Mouse (Mus musculus): ENCODE data around the gene Kif26a.

The Kif26a gene

DNA sequence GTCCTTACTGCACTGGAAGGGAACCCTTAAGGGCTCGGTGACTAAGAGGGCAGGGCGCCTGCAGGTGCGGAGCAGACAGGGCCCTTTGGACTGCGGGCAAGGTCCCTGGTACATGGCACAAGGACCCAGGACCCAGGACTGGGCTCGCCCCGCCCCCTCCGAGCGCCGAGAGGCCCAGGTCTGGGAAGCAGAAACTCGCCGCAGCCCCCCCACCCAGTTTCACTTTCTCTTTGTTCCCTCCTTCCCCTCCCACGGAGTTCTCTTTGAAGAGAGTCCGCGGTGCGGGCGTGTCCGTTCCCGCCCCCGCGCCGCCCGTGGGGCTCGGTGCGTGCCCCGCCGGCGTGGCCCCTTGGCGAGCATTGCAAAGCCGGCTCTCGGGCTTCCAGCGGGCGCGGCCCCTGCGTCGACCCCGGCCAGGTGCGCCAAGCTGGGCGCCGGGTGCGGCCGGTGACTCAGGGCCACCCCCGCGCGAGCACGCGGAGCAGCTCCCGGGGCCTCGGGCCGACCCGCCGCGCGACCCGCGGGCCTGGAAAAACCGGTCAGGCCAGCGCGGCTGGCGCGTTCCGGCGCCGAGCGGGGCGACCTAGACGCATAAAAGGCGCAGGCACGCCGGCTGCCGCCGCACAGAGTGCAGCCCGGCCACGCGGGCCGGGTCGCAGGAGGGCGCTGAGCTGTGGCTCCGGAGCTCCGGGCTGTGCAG lies 15.7 kb upstream of the Kif26a start:
- no peak for DNase-seq (ENCODE audit: low read depth)

DNA sequence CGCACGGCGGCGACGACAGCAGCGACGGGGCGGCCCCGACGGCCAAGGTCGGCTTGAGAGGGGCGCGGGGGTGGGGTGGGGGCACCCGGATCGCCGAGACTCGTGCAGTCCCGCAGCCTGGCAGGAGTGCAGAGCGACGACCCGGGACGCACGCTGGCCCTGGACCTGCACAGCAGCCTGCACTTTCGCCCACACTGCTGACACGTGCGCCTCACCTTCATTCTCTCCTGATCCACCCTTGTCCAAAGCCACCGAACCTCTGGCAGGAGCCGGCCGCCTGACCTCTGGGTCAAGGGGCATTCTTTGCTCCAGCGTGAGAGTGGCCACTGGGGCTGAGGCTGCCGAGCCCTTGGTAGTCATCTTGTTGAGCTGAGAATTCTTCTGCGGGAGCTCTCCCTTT lies 15.1 kb upstream of the Kif26a start:
- no peak for DNase-seq (ENCODE audit: low read depth)

DNA sequence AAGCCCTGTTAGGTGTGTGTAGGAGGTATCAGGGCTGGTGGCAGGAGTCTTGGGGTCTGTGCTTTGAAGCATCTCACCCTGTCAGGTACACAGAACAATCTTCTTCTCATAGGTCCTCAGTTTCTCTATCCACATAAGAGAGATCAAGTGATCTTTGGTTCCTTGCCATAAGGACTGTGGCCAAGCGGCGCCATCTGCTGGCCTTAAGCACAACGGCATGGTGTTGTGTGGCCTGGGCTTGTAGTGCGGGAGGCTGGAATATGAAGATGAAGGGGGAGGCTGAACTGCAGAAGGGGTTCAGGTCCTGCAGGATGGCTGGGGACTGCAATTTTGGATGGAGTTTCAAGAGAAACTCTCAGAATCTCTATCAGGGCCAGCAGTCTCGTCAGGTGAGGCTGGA lies 5.8 kb upstream of the Kif26a start:
- DNase-seq (ENCODE audit: low read depth) = no peak

DNA sequence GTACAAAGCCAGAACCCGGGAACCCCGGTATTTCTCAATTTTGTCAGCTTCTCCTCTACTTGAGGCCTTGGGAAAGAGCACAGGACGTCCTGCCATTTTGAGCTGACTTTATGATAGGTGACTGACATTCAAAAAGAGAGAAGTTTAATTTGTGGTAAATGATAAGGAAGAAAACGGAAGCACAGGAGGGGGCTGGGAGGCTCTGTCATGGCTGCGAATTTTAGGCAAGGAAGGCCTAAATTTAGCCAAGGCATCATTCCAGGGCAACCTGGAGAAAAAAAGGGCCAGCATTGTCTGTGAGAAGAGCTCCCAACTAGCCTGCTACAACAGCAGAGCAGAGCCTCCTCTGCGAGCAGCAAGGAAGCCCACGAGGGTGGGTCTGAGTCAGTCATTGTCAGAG lies 5.3 kb upstream of the Kif26a start:
- no peak for DNase-seq (ENCODE audit: low read depth)

DNA sequence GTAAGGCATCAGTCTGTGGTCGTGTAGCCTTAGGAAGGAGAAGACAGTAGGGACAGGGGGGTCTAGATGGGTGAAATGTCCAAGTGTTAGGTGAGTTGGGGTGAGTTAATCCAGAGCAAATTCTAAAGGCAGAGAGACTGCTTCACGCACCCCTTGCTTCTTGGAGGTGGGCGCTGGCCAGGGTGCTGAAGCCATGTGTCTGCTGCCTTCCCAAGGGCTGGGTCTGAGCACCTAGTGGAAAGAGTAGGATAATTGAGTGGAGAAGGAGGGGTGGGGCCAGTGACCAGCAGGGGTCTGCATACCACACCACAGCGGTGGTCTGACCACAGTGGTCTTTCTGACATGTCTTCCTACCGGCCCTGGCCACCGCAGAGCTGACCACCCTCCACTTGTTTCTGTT lies 4.7 kb upstream of the Kif26a start:
- DNase-seq (ENCODE audit: low read depth) = no peak

DNA sequence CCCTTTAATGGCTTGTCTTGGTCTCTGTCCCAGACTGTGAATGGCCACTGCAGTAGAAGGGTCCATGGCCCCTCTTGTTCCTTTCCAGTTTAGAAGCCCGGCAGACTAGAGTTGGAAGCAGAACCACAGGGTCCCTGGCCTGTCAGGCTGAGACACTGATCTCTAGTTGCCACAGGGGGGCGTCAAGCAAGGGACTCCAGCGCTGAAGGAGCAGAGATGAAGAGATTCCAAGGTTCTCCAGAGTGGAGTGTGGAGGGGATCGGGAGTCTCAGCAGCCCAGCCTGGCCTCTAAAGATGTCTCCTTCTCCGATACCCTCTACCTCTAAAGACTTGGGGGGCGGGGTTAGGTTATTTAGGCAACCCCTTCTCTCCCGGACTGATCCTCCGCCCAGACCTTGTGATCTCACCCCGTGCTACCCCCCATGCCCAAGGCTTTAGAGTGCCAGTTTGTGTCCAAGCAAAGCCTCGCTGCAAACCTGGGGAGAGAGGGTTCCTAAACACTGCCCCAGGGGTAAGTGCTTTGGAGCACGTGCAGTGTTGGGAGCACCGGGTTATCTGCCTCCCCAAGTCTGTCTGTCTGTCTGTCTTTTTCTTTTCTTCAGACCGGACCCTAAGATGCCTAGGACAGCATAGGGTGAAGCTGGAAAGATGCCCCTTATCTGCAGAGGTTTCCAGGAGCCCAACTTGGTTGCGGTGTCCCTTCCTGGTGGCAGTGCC lies 2.7 kb upstream of the Kif26a start:
- DNase-seq (ENCODE audit: low read depth) = no peak

DNA sequence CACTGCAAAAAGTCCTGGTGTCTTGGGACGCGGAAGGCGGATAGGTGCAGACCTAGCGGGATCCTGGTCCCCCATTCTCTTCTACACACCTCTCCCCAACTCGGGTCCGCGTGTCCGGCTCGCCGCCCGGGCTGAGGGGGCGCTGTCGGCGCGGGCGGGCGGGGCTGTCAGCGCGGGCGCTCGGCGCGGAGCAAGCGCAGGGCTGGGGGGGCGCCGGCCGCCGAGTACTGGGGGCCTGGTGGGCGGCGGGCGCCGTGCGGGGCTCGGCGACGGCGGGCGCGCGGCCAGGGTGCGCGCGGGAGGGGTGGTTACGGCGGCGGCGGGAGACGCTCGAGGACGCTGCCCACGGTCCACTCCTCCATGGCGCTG lies 2.2 kb upstream of the Kif26a start:
- no peak for DNase-seq (ENCODE audit: low read depth)

DNA sequence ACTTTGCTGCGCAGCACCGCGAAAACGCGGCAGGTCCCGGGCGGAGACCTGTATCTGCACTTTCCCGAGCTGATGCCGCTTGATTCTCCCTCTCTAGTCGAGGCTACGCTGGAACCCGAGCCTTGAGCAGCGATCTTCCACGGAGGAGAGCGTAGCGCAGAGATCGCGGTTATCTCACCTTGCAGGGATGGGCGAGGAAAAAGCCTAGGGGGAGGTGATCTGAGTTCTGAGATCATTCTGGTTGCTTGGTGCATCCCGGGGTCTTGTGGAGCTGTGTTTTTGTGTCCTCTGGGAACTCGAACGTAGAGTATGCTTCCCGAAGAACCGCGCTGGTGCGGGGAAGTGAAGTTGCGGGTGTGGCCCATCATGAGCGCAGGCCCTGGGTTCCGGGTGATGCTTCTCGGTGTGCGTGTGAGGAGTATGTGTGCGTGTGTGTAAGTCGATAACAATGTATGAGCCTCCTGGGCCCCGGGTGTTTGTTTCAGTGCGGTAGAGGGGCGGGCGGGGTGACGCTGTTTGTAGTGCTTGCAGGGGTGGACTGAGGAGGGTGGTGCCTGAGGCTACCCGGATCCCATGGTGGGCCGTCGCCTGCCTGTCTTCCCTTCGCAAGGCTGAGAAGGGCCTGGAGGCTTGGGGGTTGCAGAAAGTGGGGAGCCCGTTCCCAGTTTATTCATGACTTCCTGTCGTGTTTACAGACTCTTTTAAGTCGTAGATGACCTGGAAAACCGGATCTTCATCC lies 1.5 kb upstream of the Kif26a start:
- no peak for DNase-seq (ENCODE audit: low read depth)

DNA sequence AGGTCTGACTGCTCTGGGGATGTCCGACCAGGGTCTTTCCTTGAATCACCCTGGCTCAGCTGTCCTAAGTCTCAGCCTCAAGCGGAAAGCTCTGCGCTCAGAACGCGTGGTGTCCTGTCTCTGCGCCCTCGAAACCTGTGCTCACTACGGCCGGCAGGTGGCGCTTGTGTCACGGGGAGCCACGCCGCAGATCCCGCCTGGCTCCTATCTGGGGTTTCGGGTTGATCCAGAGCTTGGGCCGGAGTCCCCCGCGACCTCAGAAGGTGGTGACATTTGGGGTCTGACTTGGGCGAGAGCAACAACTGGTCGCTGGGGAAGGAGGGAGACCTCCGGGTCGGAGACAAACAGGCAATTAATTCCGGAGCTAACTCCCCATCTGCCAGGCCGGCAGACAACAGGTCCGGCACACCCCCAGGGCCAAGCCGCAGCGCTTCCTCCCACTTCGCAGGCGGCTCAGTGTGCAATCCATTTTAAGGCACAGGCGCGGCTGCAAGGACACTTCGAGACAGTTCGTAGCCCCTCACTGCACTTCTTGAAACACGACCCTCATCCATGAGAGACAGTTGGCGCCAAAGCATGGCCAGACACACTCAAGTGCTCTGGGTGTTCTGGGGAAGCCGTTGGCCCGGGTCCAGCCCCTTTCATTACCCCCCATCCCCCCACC lies 665 bp upstream of the Kif26a start:
- no peak for DNase-seq (ENCODE audit: low read depth)

DNA sequence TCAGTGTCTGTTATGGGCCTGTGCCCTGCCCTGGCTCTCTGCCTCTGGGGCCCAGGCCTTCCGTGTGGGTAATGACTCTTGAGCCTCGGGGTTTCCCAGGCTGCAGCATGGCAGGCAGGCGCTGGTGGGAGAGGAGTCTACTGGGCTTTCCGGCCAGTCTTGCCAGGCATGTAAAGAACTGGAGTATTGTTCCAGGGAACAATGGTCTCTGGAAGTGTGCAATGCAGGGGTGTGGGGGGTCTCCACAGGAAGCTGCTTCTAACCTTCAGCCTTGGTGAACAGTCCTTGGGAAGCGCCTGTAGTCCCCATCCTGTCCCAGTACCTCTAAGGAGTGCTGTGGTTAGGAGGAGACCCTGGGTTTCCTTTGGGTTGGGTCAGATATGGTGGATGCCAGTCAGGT lies 1.4 kb downstream of the Kif26a start:
- no peak for DNase-seq (ENCODE audit: low read depth)

DNA sequence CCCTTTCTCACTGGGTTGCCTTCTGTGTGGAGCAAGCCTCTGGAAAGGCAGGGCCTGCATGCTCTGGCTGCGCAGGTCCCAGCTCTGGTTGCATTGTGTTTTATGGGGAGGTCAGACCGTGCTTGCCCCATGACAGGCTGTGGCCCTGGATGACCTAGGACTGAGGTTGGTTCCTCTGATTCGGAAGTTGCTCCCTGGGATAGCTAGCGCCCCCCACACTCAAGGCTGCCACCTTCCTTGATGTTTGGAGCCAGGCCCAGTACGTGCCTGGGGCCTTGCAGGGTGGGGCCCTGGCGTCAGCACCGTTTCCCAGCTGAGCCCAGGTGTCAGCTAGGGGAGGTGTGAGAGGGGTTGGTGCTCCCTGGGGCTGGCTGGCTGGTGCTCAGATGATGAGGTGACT lies 4.0 kb downstream of the Kif26a start:
- no peak for DNase-seq (ENCODE audit: low read depth)

DNA sequence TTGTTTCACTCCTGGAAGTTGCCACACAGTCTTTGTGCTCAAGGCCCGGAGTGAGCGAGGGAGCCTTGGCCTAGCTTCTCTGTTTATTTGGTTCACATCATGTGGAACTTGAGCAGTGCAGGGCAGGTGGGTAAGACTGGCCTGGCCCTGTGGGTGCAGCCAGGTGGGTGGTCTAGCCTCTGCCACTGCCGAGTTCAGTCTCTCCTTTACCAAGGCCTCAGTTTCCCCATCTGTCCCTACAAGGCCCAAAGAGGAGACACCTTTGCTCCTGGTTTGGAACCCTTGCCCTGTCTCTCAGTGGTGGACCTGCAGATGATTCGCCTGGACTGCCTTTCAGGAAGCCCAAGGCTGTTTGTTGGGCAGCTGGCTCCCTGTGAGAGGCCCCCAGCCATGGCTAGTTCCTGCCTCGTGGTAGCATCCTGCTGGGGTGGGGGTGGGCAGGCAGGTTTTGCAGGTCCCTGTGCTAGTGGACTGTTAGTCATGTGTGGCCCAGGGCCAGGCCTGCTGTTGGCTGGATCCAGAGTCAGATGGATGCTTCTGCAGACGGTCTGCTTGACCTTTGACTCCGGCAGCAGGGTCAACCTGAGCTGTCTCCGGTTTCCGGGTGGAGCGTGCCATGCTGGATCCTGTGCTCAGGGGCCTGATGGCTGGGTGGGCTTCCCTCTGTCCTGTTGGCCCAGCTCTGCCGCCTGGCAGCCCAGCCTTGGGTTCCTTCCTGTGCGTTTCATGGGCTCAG lies 5.4 kb downstream of the Kif26a start:
- no peak for DNase-seq (ENCODE audit: low read depth)

DNA sequence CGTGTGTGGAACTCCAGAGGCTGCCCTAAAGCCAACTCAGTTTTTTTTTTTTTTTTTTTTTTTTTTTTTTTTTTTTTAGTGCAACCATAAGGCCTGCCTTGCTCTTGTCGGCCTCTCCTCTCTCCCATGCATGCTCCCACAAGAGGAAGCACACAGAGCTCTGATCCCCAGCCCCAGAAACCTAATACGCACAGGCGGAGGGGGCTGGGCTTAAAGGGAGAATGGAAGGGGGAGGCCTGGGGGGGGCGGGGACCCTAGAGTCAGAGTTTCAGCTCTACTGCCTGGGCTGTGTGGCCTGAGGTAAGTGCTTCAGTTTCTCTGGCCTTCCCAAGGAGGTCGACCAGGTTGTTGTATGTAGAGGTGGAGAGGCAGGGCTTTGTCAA lies 6.0 kb downstream of the Kif26a start:
- DNase-seq (ENCODE audit: low read depth) = no peak

DNA sequence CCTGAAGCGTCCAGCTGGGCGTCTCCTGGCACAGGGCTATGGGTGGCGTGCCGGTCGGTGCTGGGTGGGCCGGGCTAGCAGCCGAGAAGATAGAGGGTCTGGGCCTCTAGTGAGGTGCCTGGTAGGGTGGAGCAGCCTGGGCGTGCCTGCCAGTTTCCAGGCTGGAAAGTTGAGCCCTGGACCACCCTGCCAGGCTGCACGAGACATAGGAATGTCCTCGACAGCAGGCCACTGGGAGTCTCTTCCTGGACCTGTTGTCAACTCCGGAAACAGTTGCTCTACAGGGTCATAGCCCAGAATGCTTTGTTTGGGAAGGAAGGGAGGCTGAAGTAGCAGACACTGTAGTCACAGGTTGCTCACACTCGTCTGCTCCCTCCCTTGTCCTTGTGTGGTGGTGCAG lies 7.6 kb downstream of the Kif26a start:
- no peak for DNase-seq (ENCODE audit: low read depth)

DNA sequence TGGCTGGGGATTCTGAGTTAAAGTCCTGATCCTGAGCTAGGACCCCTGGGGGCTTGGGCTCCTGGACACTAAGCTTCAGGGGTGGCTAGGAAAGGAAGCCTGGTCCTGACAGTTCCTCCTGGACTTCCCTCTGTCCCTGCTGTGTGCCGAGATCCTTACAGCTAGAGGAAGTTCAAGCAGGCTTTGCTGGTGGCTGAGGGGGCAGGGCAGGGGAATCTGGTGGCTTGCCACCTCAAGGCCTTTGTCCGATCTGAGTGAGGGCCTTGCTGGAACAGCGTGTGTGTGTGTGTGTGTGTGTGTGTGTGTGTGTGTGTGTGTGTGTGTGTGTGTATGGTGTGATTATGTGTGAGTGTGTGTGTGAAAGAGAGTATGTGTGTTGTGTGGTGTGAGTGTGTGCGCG lies 8.5 kb downstream of the Kif26a start:
- DNase-seq (ENCODE audit: low read depth) = no peak

DNA sequence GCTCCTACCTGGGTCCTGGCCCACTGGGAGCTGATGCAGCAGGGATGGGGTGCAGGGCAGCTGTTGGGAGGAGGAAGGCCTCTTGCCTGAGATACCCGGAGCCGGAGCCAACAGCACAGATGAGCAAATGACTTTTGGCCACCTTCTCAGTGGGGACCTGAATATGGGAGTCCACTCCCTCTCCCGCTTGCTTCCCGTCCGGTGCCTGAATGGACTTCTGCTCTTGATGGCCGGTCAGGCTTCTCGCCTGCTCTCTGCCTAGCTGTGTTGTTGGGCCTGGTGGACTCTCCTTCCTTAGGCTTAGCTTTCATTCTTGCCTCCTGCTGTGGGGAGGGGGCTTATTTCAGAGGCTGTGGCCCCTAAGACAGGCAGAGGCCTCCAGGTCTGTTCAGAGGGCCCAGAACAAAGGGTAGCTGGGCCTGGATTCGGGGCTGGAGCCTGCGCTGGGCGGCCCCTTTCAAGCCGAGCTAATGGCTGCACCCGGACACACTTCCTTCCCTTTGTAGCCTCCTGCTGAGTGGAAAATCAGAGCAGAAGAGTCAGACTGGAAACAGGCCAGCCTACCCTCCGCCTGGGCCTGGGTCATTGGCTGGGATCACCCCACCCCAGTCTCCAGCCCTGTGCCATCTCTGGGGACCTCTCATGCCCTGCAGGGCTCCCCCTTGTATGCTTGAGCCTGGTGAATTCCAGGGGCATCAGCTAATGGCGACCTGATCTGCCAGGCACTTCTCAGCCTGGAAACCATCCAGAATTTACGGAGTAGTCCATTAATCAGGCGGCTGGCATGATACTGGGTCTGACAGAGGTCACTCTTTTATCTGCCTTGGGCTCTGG lies 9.4 kb downstream of the Kif26a start:
- no peak for DNase-seq (ENCODE audit: low read depth)

DNA sequence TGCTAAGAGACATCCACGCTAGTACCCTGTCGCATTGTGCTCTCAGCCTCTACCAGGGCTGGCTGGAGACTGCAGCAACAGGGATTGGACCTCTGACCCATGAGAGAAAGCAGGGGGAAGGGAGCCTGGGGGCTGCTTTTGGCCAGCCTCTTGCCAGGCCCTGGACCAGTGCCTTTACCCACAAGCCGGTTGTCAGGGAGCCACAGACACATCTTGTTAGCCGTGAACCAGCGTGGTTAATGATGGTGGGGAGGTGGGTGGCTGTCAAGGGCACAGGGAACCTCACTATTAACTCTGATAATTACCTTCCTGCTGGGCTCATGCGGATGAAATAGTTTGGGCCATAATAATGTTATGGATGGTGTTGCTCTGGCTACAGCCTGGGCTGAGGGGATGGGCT lies 10.8 kb downstream of the Kif26a start:
- no peak for DNase-seq (ENCODE audit: low read depth)

DNA sequence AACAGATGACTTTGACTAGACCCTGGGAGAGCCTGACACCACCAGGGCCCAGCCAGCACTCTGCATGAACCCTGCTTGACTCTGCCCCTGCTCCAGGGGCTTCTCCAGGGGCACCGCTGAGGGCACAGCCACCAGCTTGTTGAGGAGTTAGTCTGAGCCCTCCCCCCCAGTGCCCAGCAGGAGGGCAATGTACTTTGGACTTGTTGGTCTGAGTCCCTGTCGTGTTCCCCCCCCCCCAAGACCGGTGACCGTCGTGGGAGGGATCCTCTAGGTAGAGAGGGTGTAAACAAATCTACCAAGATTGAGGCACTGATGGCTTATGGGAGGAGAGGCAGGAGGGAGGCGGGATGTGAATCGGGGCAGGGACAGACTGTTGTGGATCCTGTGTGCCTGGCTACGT lies 12.2 kb downstream of the Kif26a start:
- DNase-seq (ENCODE audit: low read depth) = no peak

DNA sequence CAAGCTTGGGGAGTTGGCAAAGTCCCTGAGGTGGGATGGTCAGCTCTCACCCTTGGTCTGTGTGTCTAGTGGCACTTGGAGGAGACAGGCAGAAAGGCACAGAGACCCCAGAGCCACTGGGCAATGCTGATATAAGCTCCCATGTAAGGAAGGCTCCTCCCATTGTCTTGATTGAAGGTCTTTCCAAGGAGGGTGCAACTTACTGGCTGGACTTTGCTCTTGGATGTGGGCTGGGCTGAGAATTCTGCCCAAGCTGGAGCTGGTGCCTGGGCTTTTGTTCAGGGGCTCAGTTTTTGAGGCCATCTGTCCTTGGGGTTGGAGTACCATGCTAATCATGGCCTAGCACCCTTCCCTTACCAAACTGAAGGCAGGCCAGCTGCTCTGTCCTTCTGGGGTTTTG lies 12.8 kb downstream of the Kif26a start:
- DNase-seq (ENCODE audit: low read depth) = no peak

DNA sequence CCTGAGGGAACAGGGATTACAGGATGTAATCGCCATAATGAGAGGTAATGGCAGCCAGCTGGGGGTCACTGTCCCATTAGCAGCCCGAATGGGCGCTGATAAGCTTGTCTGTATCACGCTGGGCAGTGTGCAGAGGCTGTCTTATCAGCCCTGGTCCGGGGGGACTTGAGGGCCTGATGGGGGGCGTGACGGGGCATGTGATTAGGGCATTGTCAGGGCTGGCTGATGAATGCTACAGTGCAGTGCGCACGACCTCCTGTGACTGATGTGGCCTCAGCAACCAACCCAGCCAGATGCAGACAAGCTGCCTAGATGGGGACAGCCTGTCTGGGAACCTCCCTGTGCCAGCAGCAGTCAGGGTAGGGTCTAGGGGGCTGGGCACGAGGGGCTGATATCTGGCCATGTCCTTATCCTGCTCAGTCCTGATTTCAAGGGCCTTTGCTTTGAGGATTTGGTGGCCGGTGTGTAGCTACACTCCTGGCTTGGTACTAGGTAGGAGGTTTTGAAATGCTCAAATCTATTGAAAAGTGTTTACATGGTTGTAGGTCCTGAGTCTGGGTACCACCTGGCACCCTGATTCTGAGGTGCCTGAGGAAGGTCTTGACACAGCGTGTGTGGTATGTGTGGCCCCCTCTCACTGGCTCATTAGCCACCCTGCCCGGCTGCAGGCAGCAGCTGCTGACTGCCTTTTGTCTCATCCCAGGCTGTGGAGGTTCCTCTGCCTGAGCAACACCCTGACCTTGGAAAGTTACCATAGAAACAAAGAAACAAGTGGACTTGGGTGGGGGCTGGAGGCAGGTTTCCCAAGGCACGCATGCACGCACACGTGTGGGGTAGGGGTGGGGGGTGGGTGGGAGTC lies 18.2 kb downstream of the Kif26a start:
- no peak for DNase-seq (ENCODE audit: low read depth)
